Comparison of ENCODE assay signal across 20 mouse cellular contexts in genomic region chr6:41046553-41046952, GRCm38 (mm10). TPM values are rescaled to one million over a fixed set of nuclear protein-coding genes. Genes with fewer than 3 reads are reported as not detected.
DNase-seq lines count a peak whose midpoint lies in the region; ATAC-seq and TF ChIP-seq lines count a peak whose summit lies in the region.
"Had no signal": no experiment of that assay in that cellular context is flagged by ENCODE, and none has a peak within 500 bp of the region (broad histone marks: within the 10 kb centered on the region; RNA-seq: fewer than 3 reads in every experiment).

No protein-coding gene starts in this region.

- no peaks in the 10 kb centered on the region for H3K79me2 ChIP-seq in heart, adult 2 months (replicated peaks; ENCODE audit: control insufficient read depth, insufficient read depth, low read length)

- 51% methylated on average over 2 of the region's 2 CpGs for WGBS in heart, adult 2 months

- TF ChIP-seq EP300 in heart, adult 2 months (IDR thresholded peaks at IDR 0.05; ENCODE audit: insufficient read depth, low read depth, low read length) = no peak

- no peak overlapping the region for H3K9ac ChIP-seq in heart, adult 2 months (ENCODE audit: low read depth, low read length)
- H3K9ac ChIP-seq: limb, embryonic 12.5 days; stomach, embryonic 15.5 days had no signal

- ATAC-seq in inflammation-experienced regulatory T-cells, adult 6 months = peak; percentile 83
- ATAC-seq: intestine, embryonic 16.5 days had no signal

- H3K4me1 ChIP-seq in heart, adult 2 months (ENCODE audit: control insufficient read depth, insufficient read depth, low read length) = no peaks in the 10 kb centered on the region
- H3K4me1 ChIP-seq: embryonic facial prominence, embryonic 10.5 days; forebrain, embryonic 10.5 days; limb, embryonic 12.5 days; stomach, embryonic 15.5 days had no signal

- no peak for DNase-seq in heart, adult 2 months
- DNase-seq in heart, postnatal 10 days = no peak
- DNase-seq in 3T3-L1 (ENCODE audit: low read depth, low spot score) (peak; percentile 62), MEL-GATA-1-ER (ENCODE audit: extremely low read depth, low read depth) (peak; percentile 2), MN1 (ENCODE audit: low spot score) (no peak)
- no peak for DNase-seq in heart, postnatal 14 days
- DNase-seq in cerebellum, adult 11 months = no peak
- DNase-seq: gastrocnemius, postnatal 36 days; layer of hippocampus, adult 9-11 months; lung, postnatal 4 days; retina, postnatal 1 day had no signal

- intact Hi-C loops in heart, adult 2 months (cut with DNase I) = no loop called here
- intact Hi-C loops in heart, postnatal 10 days (cut with DNase I) = no loop called here
- intact Hi-C loops in heart, postnatal 14 days (cut with DNase I) = no loop called here

- H3K27me3 ChIP-seq in heart, adult 2 months (ENCODE audit: control insufficient read depth, insufficient read depth, low read length) = no peaks in the 10 kb centered on the region
- H3K27me3 ChIP-seq: limb, embryonic 12.5 days; stomach, embryonic 15.5 days had no signal

- TF ChIP-seq POLR2A in heart, adult 2 months (IDR thresholded peaks at IDR 0.05; ENCODE audit: insufficient read depth, low read depth, low read length) = no peak

- no peak overlapping the region for H3K4me3 ChIP-seq in heart, adult 2 months
- H3K4me3 ChIP-seq: embryonic facial prominence, embryonic 10.5 days; forebrain, embryonic 10.5 days; limb, embryonic 12.5 days; myocyte; stomach, embryonic 15.5 days had no signal

- peak; percentile 40 for TF ChIP-seq CTCF in heart, adult 2 months (IDR thresholded peaks at IDR 0.05)

- no peak overlapping the region for H3K27ac ChIP-seq in heart, adult 2 months
- H3K27ac ChIP-seq: embryonic facial prominence, embryonic 10.5 days; forebrain, embryonic 10.5 days; limb, embryonic 12.5 days; stomach, embryonic 15.5 days had no signal

- no peaks in the 10 kb centered on the region for H3K36me3 ChIP-seq in heart, adult 2 months (ENCODE audit: control insufficient read depth, insufficient read depth, low read length)
- H3K36me3 ChIP-seq: embryonic facial prominence, embryonic 10.5 days; forebrain, embryonic 10.5 days; limb, embryonic 12.5 days; stomach, embryonic 15.5 days had no signal

RNA-seq across cellular contexts. Expression of gene 2210010C04Rik, which starts 11.2 kb away (rescaled TPM):
- not detected for total RNA-seq in heart, adult 2 months (2021)
- 0.06 and 0.18 TPM in 2 replicates for polyA plus RNA-seq in heart, adult 2 months (2012; rRNA removed)
- total RNA-seq in heart, postnatal 10 days (2021) = not detected
- under 1 TPM; 0.26 to 0.33 (median 0.31) TPM for polyA plus RNA-seq in inflammation-experienced regulatory T-cells, adult 6 months (2017; shearing (Covaris generic))
- total RNA-seq in heart, postnatal 14 days (2021) = not detected
- total RNA-seq: gastrocnemius, postnatal 36 days had no signal
- polyA plus RNA-seq: C2C12; embryonic facial prominence, embryonic 10.5 days; forebrain, embryonic 10.5 days; heart, postnatal 0 days; limb, embryonic 12.5 days had no signal

RNA-seq across cellular contexts. Expression of gene Gm2663, which starts 47.3 kb away (rescaled TPM):
- total RNA-seq in heart, adult 2 months (2021) = not detected
- polyA plus RNA-seq in heart, adult 2 months (2012; rRNA removed) = not detected in 2 replicates
- not detected for total RNA-seq in heart, postnatal 10 days (2021)
- polyA plus RNA-seq in inflammation-experienced regulatory T-cells, adult 6 months (2017; shearing (Covaris generic)) = 1 to 10 TPM in 2 of 3 experiments, under 1 TPM in 1; 0.75 to 5.1 (median 3.6) TPM
- total RNA-seq in heart, postnatal 14 days (2021) = not detected
- total RNA-seq: gastrocnemius, postnatal 36 days had no signal
- polyA plus RNA-seq: C2C12; embryonic facial prominence, embryonic 10.5 days; forebrain, embryonic 10.5 days; heart, postnatal 0 days; limb, embryonic 12.5 days; myocyte; stomach, embryonic 15.5 days had no signal

Comparison
In these comparisons a context has a peak if more than half of its experiments do, and no peak if none do; other contexts are left out.
1. DNase-seq: peak in 3T3-L1 (single experiment) and MEL-GATA-1-ER (single experiment); none in heart, adult 2 months (0 of 2), heart, postnatal 10 days (0 of 2), MN1 (single experiment), heart, postnatal 14 days (0 of 2) and cerebellum, adult 11 months (single experiment).